Mouse (Mus musculus): ENCODE results near the gene Zyg11b.

The Zyg11b gene

GRCm38 (mm10) chr4:108300670-108301373 is at the start of gene Zyg11b:
TSS of gene Zyg11b (minus strand) at chr4:108301096.
- DNase-seq: peak; percentile 88

- no peak for DNase-seq
Measured at GRCm38 (mm10) chr4:108349836-108350547, 49.1 kb upstream of the Zyg11b start.

- DNase-seq: no peak
Measured at GRCm38 (mm10) chr4:108349064-108349463, 48.2 kb upstream of the Zyg11b start.

GRCm38 (mm10) chr4:108348256-108348875 is 47.5 kb upstream of the Zyg11b start:
- no peak for DNase-seq

GRCm38 (mm10) chr4:108347111-108347510 is 46.2 kb upstream of the Zyg11b start:
- no peak for DNase-seq

- DNase-seq: no peak
Measured at GRCm38 (mm10) chr4:108345826-108346225, 44.9 kb upstream of the Zyg11b start.

- DNase-seq: no peak
Measured at GRCm38 (mm10) chr4:108344631-108345083, 43.8 kb upstream of the Zyg11b start.

- peak; percentile 28 for DNase-seq
Measured at GRCm38 (mm10) chr4:108339277-108339690, 38.4 kb upstream of the Zyg11b start.

GRCm38 (mm10) chr4:108338811-108339210 is 37.9 kb upstream of the Zyg11b start:
- peak; percentile 66 for DNase-seq

- peak; percentile 19 for DNase-seq
Measured at GRCm38 (mm10) chr4:108338321-108338733, 37.4 kb upstream of the Zyg11b start.

GRCm38 (mm10) chr4:108337817-108338216 is 36.9 kb upstream of the Zyg11b start:
- no peak for DNase-seq

GRCm38 (mm10) chr4:108336765-108337164 is 35.9 kb upstream of the Zyg11b start:
- DNase-seq: no peak

GRCm38 (mm10) chr4:108335413-108335812 is 34.5 kb upstream of the Zyg11b start:
- DNase-seq: no peak

- no peak for DNase-seq
Measured at GRCm38 (mm10) chr4:108332041-108332440, 31.1 kb upstream of the Zyg11b start.

- DNase-seq: no peak
Measured at GRCm38 (mm10) chr4:108329840-108330239, 28.9 kb upstream of the Zyg11b start.

GRCm38 (mm10) chr4:108327730-108328484 is 27.0 kb upstream of the Zyg11b start, which contains the start of gene Coa7:
TSS of gene Coa7 (plus strand) at chr4:108328140.
- peak; percentile 97 for DNase-seq

GRCm38 (mm10) chr4:108327071-108327579 is 26.2 kb upstream of the Zyg11b start:
- DNase-seq: peak; percentile 23

- no peak for DNase-seq
Measured at GRCm38 (mm10) chr4:108323588-108323987, 22.7 kb upstream of the Zyg11b start.

GRCm38 (mm10) chr4:108320627-108321380 is 19.9 kb upstream of the Zyg11b start:
- DNase-seq: no peak

- DNase-seq: no peak
Measured at GRCm38 (mm10) chr4:108319747-108320146, 18.9 kb upstream of the Zyg11b start.

GRCm38 (mm10) chr4:108318649-108319615 is 18.0 kb upstream of the Zyg11b start:
- no peak for DNase-seq
